Mouse (Mus musculus) left cerebral cortex, adult 2 months (tissue): Measurements from ENCODE around the gene Tshz2. TPM values are rescaled to one million over a fixed set of nuclear protein-coding genes. Genes with fewer than 3 reads are reported as not detected.

ENCODE experiments used
- DNase-seq, 2 experiments: peaks; one replicate each; pipeline ENCODE4 v3.0.0; 2021 to 2022; ENCODE audit warnings: low spot score in 2 of 2, mixed read lengths in 1 of 2; ENCODE audit errors: extremely low spot score in 1 of 2
- H3K27ac ChIP-seq: fragments of 200-600 bp; 2 replicates; pipeline ENCODE4 v1.8.1; 2022
- H3K4me3 ChIP-seq: fragments of 200-600 bp; 2 replicates; pipeline ENCODE4 v1.8.1; 2022
- CTCF ChIP-seq: fragments of 200-600 bp; IDR thresholded peaks from 2 replicates; pipeline ENCODE4 v1.8.1; 2022; ENCODE audit warnings: antibody characterized with exemption, mild to moderate bottlenecking, moderate library complexity
- intact Hi-C: fragments of 180-260 bp; cut with DNase I; formaldehyde crosslinking; loops from one replicate; pipeline ENCODE4 v1.15.1; 2025
- total RNA-seq, 2 experiments: library from RNA; stranded (reverse); gene quantifications; 2 replicates each; pipeline ENCODE4 v1.2.3; 2021

Gene Tshz2
- total RNA-seq, 2 experiments from 2014 or later: 38.2 to 46.1 TPM

GRCm38 (mm10) chr2:169811589-169811988 lies 178.8 kb downstream of the Tshz2 start:
- Histone ChIP-seq H3K27ac (no peak overlapping the region), H3K4me3 (no peak overlapping the region)
- no peak for TF ChIP-seq CTCF
- DNase-seq: no peak
- intact Hi-C loops: no loop called here

DNA sequence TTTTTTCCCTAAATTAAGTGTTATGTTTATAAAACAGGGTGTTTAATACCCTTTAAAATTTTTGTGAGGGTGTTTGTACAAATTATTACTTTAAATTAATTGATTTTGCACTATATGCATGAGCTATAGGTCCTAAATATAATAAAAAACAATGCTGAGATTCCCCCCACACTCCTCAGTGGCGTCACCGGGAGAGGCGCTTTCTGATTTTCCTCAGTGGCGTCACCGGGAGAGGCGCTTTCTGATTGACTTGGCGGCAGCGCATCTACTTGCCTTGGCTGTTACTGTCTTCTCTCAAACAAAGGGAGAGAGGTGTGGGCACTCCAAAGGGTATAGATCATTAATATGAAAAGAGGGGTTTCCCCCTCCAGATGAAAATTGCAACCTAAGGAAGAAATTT lies 179.2 kb downstream of the Tshz2 start:
- intact Hi-C loops: no loop called here

GRCm38 (mm10) chr2:169812940-169813339 lies 180.1 kb downstream of the Tshz2 start:
- DNase-seq: peak in 1 of 2 experiments; percentile 26
- Histone ChIP-seq H3K4me3 (no peak overlapping the region), H3K27ac (no peak overlapping the region)
- intact Hi-C loops: no loop called here
- no peak for TF ChIP-seq CTCF

More for the DNA sequence above, 179.2 kb downstream of the Tshz2 start:
- no peak overlapping the region for H3K27ac ChIP-seq
- TF ChIP-seq CTCF: no peak
- no peak for DNase-seq
- H3K4me3 ChIP-seq: no peak overlapping the region

DNA sequence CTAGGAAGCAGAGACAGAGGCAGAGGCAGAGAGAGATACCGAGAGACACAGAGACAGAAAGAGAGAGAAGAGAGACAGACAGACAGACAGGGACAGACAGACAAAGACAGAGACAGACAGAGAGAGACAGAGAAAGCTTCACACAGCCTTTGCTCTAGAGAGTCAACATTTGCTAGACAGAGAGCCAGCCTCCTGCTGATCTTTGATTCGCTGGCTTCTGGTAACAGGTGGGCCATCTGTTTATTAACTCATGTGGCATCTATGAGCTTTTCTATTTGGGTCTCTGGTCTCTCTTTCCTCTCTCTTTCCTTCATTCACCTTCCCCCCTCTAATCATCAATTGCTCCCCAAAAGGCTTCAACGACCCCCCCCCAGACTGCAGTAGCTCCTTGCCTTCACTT lies 181.5 kb downstream of the Tshz2 start:
- H3K27ac ChIP-seq: no peak overlapping the region
- intact Hi-C loops: no loop called here

GRCm38 (mm10) chr2:169814757-169815156 lies 181.9 kb downstream of the Tshz2 start:
- DNase-seq: no peak
- no peak for TF ChIP-seq CTCF
- H3K27ac ChIP-seq: no peak overlapping the region
- no peak overlapping the region for H3K4me3 ChIP-seq
- intact Hi-C loops: no loop called here

More for the DNA sequence above, 181.5 kb downstream of the Tshz2 start:
- H3K4me3 ChIP-seq: no peak overlapping the region
- DNase-seq: no peak
- TF ChIP-seq CTCF: no peak

- intact Hi-C loops: no loop called here
Measured at GRCm38 (mm10) chr2:169821021-169821441, 188.2 kb downstream of the Tshz2 start.

GRCm38 (mm10) chr2:169825908-169826307 lies 193.1 kb downstream of the Tshz2 start:
- H3K4me3 ChIP-seq: no peak overlapping the region
- no peak for TF ChIP-seq CTCF
- intact Hi-C loops: no loop called here
- no peak for DNase-seq
- H3K27ac ChIP-seq: no peak overlapping the region

More at GRCm38 (mm10) chr2:169821021-169821441, 188.2 kb downstream of the Tshz2 start:
- DNase-seq: no peak
- Histone ChIP-seq H3K27ac (no peak overlapping the region), H3K4me3 (no peak overlapping the region)
- TF ChIP-seq CTCF: no peak

GRCm38 (mm10) chr2:169826316-169826715 lies 193.5 kb downstream of the Tshz2 start:
- no peak for DNase-seq
- TF ChIP-seq CTCF: no peak
- Histone ChIP-seq H3K27ac (no peak overlapping the region), H3K4me3 (no peak overlapping the region)
- intact Hi-C loops: no loop called here

DNA sequence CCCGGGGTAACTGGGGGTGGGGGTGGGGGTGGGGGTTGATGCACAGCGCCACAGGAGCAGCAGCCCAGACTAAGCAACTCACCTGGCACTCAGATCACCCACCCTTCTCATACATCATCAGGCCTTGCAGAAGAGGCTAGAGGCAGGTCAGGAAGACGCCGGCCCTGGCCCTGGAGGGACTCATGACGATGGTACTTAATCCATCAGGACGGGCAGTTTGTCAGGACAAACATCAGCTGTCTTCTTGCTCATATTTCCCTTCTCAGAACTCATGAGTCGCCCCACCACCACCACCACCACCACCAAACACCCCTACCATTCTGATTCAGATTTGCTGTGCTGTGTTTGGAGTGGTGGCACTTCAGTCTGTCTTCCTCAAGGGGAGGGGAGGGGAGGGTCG lies 194.0 kb downstream of the Tshz2 start:
- intact Hi-C loops: no loop called here
- no peak for DNase-seq
- TF ChIP-seq CTCF: no peak
- Histone ChIP-seq H3K27ac (no peak overlapping the region), H3K4me3 (no peak overlapping the region)

DNA sequence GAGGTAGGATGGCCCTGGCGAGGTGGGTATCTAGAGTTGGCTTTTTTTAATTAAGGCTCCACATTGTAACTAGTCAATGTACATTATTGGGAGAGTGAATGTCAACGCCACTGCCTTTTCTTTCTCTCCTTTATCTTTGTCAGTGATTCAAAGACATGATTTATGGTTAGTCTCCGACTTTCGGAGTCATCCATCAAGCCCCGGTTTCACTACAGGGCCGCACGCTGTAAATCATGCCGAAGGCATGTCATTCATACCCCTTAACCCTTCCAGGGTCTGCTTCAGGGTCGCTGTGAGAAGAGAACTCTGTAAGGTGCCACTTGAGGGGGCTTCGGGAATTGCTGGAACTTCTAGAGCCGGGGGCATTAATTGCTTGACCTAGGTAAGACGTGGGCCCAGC lies 199.4 kb downstream of the Tshz2 start:
- intact Hi-C loops: no loop called here

DNA sequence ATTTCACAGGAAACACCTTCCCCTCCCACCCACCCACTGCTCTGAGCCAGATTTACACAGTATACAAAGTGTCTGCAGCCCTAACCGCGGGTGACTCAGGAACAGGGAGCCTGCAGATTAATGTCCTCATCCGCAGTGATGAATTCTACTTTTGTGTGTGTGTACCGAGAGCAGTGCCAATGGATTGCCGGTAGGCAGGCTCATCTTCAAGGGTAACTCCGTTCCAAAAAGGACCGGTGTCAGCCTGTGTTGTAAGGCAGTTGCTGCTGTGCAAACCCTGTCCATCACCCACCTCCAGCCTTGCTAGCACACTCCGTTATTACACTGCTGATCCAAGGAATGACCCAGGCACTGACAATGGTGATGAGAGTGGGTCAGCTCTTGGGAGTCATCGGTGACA lies 200.8 kb downstream of the Tshz2 start:
- intact Hi-C loops: no loop called here
- no peak for DNase-seq
- H3K27ac ChIP-seq: no peak overlapping the region
- no peak for TF ChIP-seq CTCF
- no peak overlapping the region for H3K4me3 ChIP-seq

More for the DNA sequence above, 199.4 kb downstream of the Tshz2 start:
- TF ChIP-seq CTCF: no peak
- DNase-seq: no peak
- no peak overlapping the region for H3K4me3 ChIP-seq
- H3K27ac ChIP-seq: no peak overlapping the region

GRCm38 (mm10) chr2:169834602-169835001 lies 201.8 kb downstream of the Tshz2 start:
- intact Hi-C loops: no loop called here
- no peak for TF ChIP-seq CTCF
- DNase-seq: no peak
- no peak overlapping the region for H3K4me3 ChIP-seq
- no peak overlapping the region for H3K27ac ChIP-seq

- Histone ChIP-seq H3K27ac (no peak overlapping the region), H3K4me3 (no peak overlapping the region)
- intact Hi-C loops: no loop called here
- DNase-seq: no peak
- TF ChIP-seq CTCF: no peak
Measured at GRCm38 (mm10) chr2:169837031-169837605, 204.3 kb downstream of the Tshz2 start.
